Mouse (Mus musculus) liver, embryonic 12.5 days (tissue): ENCODE results near the gene Zfp597. TPM values are rescaled to one million over a fixed set of nuclear protein-coding genes. Genes with fewer than 3 reads are reported as not detected.
"Not testable (repeated sequence)": the region's sequence is repeated elsewhere in the genome, so short reads cannot be mapped to it uniquely, and the experiment has no call there.

Experiments
- ATAC-seq: fragments of 200-750 bp; cut with Nextera tagmentation; 2 replicates; pipeline ENCODE4 v1.8.0; 2017; ENCODE audit warnings: moderate number of reproducible peaks, mild to moderate bottlenecking, moderate library complexity
- H3K27ac ChIP-seq: fragments of 300-500 bp; sonication (generic); 2 replicates; pipeline ENCODE4 v1.5.1; 2016; ENCODE audit warnings: mild to moderate bottlenecking
- H3K27me3 ChIP-seq: fragments of 300-500 bp; sonication (generic); replicated peaks from 2 replicates; pipeline ENCODE4 v1.6.1; 2016; ENCODE audit warnings: mild to moderate bottlenecking, moderate library complexity
- H3K36me3 ChIP-seq: fragments of 300-500 bp; sonication (generic); 2 replicates; pipeline ENCODE4 v1.6.1; 2016; ENCODE audit warnings: mild to moderate bottlenecking, moderate library complexity
- H3K4me1 ChIP-seq: fragments of 300-500 bp; sonication (generic); 2 replicates; pipeline ENCODE4 v1.6.1; 2016
- H3K4me2 ChIP-seq: fragments of 300-500 bp; sonication (generic); 2 replicates; pipeline ENCODE4 v1.6.1; 2016; ENCODE audit warnings: mild to moderate bottlenecking, moderate library complexity
- H3K4me3 ChIP-seq: fragments of 300-500 bp; sonication (generic); 2 replicates; pipeline ENCODE4 v1.5.1; 2016; ENCODE audit warnings: mild to moderate bottlenecking, moderate library complexity
- H3K9ac ChIP-seq: fragments of 300-500 bp; sonication (generic); 2 replicates; pipeline ENCODE4 v1.6.1; 2016; ENCODE audit warnings: mild to moderate bottlenecking, moderate library complexity
- H3K9me3 ChIP-seq: fragments of 300-500 bp; sonication (generic); replicated peaks from 2 replicates; pipeline ENCODE4 v1.6.1; 2016; ENCODE audit warnings: mild to moderate bottlenecking, moderate library complexity
- WGBS: fragments of 180-500 bp; shearing (Covaris S2); methylation state at CpG from one replicate; pipeline ENCODE4 v1.1.7; 2016; ENCODE audit not compliant: insufficient replicate concordance; 5-methylcytosine and 5-hydroxymethylcytosine counted together
- microRNA-seq: library from miRNA; unstranded; fragments of <30 nt; microRNA quantifications from one replicate; pipeline ENCODE4, GENCODE M21; 2017
- polyA plus RNA-seq: library from polyadenylated mRNA; unstranded; fragments of >200 nt; fragmentation: Nextera tagmentation; extraction: Ambion mirVana; gene quantifications from 2 replicates; pipeline ENCODE4 v1.2.1, GENCODE M21; 2016

Gene Zfp597
- polyA plus RNA-seq, 1 experiment from 2014 or later = 3.0 TPM

- Histone ChIP-seq H3K36me3 (no peaks in the 10 kb centered on the region), H3K9ac (no peak overlapping the region), H3K27ac (no peak overlapping the region), H3K4me1 (no peaks in the 10 kb centered on the region), H3K4me2 (no peak overlapping the region), H3K4me3 (no peak overlapping the region), H3K9me3 (no peaks in the 10 kb centered on the region), H3K27me3 (no peaks in the 10 kb centered on the region)
- ATAC-seq = no peak
- 81% methylated on average over 2 of the region's 2 CpGs for WGBS
Observed at GRCm38 (mm10) chr16:3820202-3820601, 64.2 kb downstream of the Zfp597 start.

DNA sequence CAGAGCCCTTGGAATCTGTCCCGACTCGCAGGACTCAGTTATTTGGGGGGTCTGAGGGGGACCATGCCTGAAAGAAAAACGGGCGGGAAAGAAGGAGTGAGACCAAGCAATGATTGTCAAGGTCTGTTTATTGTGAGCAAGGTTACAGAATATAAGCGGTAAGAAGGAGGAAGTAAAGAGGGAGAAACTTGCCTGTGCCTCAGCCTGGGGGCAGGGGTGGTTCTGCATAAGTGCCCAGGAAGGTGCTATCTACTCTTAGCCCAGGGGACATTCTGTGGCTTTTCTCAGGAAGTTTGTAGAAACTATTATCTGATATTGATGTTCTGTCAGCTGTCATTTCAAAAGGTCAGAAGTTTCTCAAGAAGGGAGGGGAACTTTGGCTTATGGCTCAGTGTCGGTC, 69.7 kb downstream of the Zfp597 start:
- not testable (repeated sequence) for H3K4me1 ChIP-seq, H3K9ac ChIP-seq, H3K9me3 ChIP-seq, H3K4me2 ChIP-seq, H3K27ac ChIP-seq, H3K27me3 ChIP-seq, H3K4me3 ChIP-seq, ATAC-seq, H3K36me3 ChIP-seq
- 58% methylated on average over 6 of the region's 6 CpGs for WGBS

Small RNA genes lying within 50 kb of the gene (microRNA-seq; reads per million reads assigned to microRNA genes)
- not detected for gene Gm23493

Other genes with a start within 250 kb of the Zfp597 start
- gene Mefv, start 166.5 kb downstream of the Zfp597 start, polyA plus RNA-seq = 0.11 TPM in 1 of 2 replicates, not detected in the other
- 23.3 and 24.7 TPM in 2 replicates for gene Zfp263, start 140.5 kb downstream of the Zfp597 start, polyA plus RNA-seq
- gene Olfr15, start 53.7 kb downstream of the Zfp597 start, polyA plus RNA-seq = not detected in 2 replicates
- 0.38 and 0.41 TPM in 2 replicates for gene Zfp174, start 37.3 kb downstream of the Zfp597 start, polyA plus RNA-seq
- gene Naa60, start 12.2 kb downstream of the Zfp597 start, polyA plus RNA-seq = 28.1 and 30.3 TPM in 2 replicates
- 0.81 and 1.2 TPM in 2 replicates for gene Gm20695, start 87 bp upstream of the Zfp597 start, polyA plus RNA-seq
- 3.1 and 3.9 TPM in 2 replicates for gene 1700037C18Rik, start 24.1 kb upstream of the Zfp597 start, polyA plus RNA-seq
- 12.4 and 12.5 TPM in 2 replicates for gene Cluap1, start 24.2 kb upstream of the Zfp597 start, polyA plus RNA-seq
- gene Nlrc3, start 92.1 kb upstream of the Zfp597 start, polyA plus RNA-seq = 0.38 and 0.55 TPM in 2 replicates
- 14.0 and 16.5 TPM in 2 replicates for gene Slx4, start 119.2 kb upstream of the Zfp597 start, polyA plus RNA-seq
- gene Dnase1, start 152.4 kb upstream of the Zfp597 start, polyA plus RNA-seq = 2.1 and 3.2 TPM in 2 replicates
- gene Trap1, start 193.3 kb upstream of the Zfp597 start, polyA plus RNA-seq = 99.4 and 104 TPM in 2 replicates